Mouse (Mus musculus) forebrain, embryonic 16.5 days (tissue): ENCODE data around the gene Tnfsfm13. TPM values are rescaled to one million over a fixed set of nuclear protein-coding genes. Genes with fewer than 3 reads are reported as not detected.

ENCODE experiments used
- ATAC-seq: fragments of 200-750 bp; cut with Nextera tagmentation; 2 replicates; pipeline ENCODE4 v1.8.0; 2017; ENCODE audit warnings: mild to moderate bottlenecking, moderate library complexity
- H3K27ac ChIP-seq: fragments of 300-500 bp; sonication (generic); 2 replicates; pipeline ENCODE4 v1.5.1; 2014; ENCODE audit warnings: low read length, control low read depth
- H3K27me3 ChIP-seq: fragments of 300-500 bp; sonication (generic); replicated peaks from 2 replicates; pipeline ENCODE4 v1.6.1; 2014; ENCODE audit warnings: low read length; ENCODE audit not compliant: control insufficient read depth, insufficient read depth
- H3K36me3 ChIP-seq: fragments of 300-500 bp; sonication (generic); 2 replicates; pipeline ENCODE4 v1.6.1; 2014; ENCODE audit not compliant: control insufficient read depth, insufficient read depth
- H3K4me1 ChIP-seq: fragments of 300-500 bp; sonication (generic); replicated peaks from 2 replicates; pipeline ENCODE4 v1.6.1; 2014; ENCODE audit warnings: low read length; ENCODE audit not compliant: control insufficient read depth, insufficient read depth
- H3K4me2 ChIP-seq: fragments of 300-500 bp; sonication (generic); 2 replicates; pipeline ENCODE4 v1.6.1; 2014; ENCODE audit warnings: mild to moderate bottlenecking, low read length, control low read depth
- H3K4me3 ChIP-seq: fragments of 300-500 bp; sonication (generic); replicated peaks from 2 replicates; pipeline ENCODE4 v1.5.1; 2014; ENCODE audit warnings: mild to moderate bottlenecking, low read length, control low read depth
- H3K9ac ChIP-seq: fragments of 300-500 bp; sonication (generic); replicated peaks from 2 replicates; pipeline ENCODE4 v1.6.1; 2014; ENCODE audit warnings: low read depth, low read length, control low read depth
- H3K9me3 ChIP-seq: fragments of 300-500 bp; sonication (generic); 2 replicates; pipeline ENCODE4 v1.6.1; 2016; ENCODE audit warnings: low read length; ENCODE audit not compliant: control insufficient read depth
- WGBS: fragments of 180-500 bp; shearing (Covaris S2); extraction: QIAGEN DNeasy Blood & Tissue Kit; methylation state at CpG from one replicate; pipeline ENCODE4 v1.1.7; 2014; 5-methylcytosine and 5-hydroxymethylcytosine counted together
- polyA plus RNA-seq: library from polyadenylated mRNA; unstranded; fragments of >200 nt; fragmentation: Nextera tagmentation; extraction: Ambion mirVana; gene quantifications from 2 replicates; pipeline ENCODE4 v1.2.1, GENCODE M21; 2015

Gene Tnfsfm13
- polyA plus RNA-seq, 1 experiment from 2014 or later = 1.2 TPM

DNA sequence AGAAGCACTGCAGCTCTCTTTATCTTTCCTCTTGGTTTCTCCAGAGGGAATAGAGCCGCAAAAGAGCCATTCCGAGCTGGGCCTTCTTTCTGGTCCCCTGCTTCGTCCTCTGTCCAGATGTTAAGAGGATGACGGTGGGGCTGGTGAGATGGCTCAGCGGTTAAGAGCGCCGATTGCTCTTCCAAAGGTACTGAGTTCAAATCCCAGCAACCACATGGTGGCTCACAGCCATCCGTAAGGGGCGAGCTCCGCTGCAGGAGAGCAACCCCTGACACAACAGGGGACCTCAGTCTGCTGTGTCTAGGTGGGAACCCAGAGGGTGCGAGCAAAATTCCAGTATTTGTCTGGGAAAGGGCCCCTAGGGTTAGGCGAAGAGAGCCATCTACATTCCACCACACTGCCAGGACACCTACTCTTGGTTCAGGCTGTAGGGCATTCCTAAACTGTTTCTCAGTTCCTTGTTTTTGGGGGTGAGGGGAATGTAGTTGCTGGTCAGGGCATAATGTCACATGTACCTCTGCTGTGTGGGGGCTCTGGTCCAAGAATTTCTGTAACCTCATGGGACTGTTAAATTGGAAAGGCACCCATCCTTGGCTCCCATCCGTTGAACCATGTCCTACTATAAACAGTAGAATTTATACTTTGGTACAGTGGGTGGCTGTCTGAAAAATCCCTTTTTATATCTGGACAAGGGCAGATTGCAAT lies 32.8 kb downstream of the Tnfsfm13 start:
- WGBS = 70% methylated on average over 13 of the region's 13 CpGs
- H3K9me3 ChIP-seq = no peaks in the 10 kb centered on the region
- H3K4me2 ChIP-seq = peak overlapping the region; percentile 62
- H3K27me3 ChIP-seq = no peaks in the 10 kb centered on the region
- H3K27ac ChIP-seq = peak overlapping the region; percentile 97
- H3K9ac ChIP-seq = peak overlapping the region; percentile 70
- H3K36me3 ChIP-seq = peaks cover 24% of the 10 kb centered on the region
- peak; percentile 5; the same call in 1 of the 2 replicates for ATAC-seq
- peaks cover 17% of the 10 kb centered on the region for H3K4me1 ChIP-seq
- H3K4me3 ChIP-seq = peak overlapping the region; percentile 69

DNA sequence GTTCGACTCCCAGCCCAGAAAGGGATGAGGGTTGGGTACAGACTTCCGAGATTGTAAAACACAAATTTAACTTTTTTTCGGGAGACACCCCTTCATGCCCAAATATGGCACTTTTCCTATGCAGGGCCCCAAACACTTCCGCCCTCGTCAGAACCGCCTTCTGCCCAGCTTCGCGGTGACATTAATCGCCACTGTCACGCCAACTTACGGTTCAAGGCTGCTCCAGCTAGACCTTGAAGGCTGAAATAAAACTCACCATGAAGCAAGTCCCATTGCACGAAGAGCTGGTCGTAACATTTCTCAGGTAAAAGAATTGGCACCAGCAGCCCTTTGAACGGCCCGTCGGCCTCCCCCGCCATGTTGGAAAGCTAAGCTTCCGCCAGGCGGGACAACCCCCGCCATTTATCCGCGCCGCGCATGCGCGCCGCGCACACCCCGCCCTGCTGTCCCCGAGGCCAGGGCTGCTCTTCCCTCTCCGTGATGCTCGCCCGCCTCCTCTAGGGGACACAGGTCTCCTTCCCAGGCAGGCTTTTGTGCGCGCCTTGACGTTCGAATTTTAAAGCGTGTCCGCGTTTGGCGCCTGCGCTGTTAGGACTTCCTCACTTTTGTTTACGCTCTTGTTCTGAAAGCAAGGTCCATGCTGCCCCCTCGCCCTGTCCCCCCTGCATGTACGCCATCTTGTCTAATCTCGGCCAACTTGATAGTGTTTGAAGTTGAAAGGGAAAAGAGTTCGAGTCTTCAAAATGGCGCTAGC lies 33.5 kb downstream of the Tnfsfm13 start, which contains the start of gene Mpdu1:
TSS of gene Mpdu1 (minus strand) at position 430 of the 754 bp plus-strand sequence.
- WGBS = under 1% methylated on average over 48 of the region's 48 CpGs
- Histone ChIP-seq H3K4me1 (peaks cover 17% of the 10 kb centered on the region), H3K27me3 (no peaks in the 10 kb centered on the region), H3K27ac (peak within 1 kb of the TSS; percentile 97), H3K9me3 (no peaks in the 10 kb centered on the region), H3K9ac (peak within 1 kb of the TSS; percentile 70), H3K4me2 (peak within 1 kb of the TSS; percentile 62), H3K4me3 (peak within 1 kb of the TSS; percentile 69), H3K36me3 (peaks cover 19% of the 10 kb centered on the region)
- ATAC-seq = peak; percentile 97

DNA sequence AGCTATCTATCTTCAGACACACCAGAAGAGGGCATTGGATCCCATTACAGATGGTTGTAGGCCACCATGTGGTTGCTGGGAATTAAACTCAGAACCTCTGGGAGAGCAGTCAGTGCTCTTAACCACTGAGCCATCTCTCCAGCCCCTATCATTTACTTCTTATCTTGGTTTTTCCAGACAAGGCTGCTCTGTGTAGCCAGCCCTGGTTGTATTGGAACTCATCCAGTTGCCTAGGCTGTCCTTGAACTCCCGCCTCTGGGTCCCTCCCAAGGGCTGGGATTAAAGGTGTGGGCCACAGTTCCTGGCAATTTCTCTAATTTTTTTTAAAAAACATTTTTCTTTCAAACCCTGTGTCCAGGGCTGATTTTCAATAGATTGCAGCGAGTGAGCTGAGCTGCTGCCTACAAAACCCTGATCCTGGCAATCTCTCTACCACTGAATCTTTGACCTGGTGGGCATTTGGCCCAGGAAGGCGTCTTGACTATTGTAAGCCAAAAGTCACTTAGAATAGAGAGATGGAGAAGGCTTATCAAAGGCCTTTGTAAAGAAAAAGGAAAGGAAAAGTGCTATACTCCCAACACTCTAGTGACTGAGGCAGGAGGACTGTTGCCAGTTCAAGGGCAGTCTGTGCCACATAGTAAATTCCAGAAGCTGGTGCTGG lies 34.5 kb downstream of the Tnfsfm13 start:
- Histone ChIP-seq H3K4me3 (peak overlapping the region; percentile 69), H3K9me3 (no peaks in the 10 kb centered on the region), H3K4me1 (peaks cover 20% of the 10 kb centered on the region), H3K9ac (peak overlapping the region; percentile 70; the same call in 1 of the 2 replicates), H3K36me3 (peaks cover 15% of the 10 kb centered on the region), H3K4me2 (peak overlapping the region; percentile 62), H3K27me3 (no peaks in the 10 kb centered on the region), H3K27ac (peak overlapping the region; percentile 19)
- 71% methylated on average over 3 of the region's 3 CpGs for WGBS
- no peak for ATAC-seq

DNA sequence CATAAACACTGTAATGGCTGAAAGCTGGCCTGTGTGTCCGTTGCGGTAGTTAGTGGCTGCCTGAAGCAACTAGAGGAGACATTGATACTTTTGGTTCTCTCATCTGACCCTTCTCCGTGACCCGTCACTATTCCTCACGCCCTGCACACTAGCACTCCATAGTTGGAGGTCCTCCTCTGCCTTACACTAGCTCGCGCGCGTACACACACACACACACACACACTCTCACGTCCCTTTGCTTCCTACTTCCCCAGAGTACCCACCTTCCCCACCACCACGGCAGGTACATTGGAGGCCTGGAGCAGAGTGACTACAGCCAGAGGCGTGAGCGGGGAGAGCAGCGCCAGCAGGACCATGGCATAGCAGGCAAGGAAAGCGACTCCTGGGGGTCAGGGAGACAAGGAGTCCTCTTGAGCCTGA lies 38.4 kb downstream of the Tnfsfm13 start:
- H3K27ac ChIP-seq = no peak overlapping the region
- whole genome bisulfite sequencing = 80% methylated on average over 15 of the region's 15 CpGs
- H3K4me3 ChIP-seq = no peak overlapping the region
- no peak overlapping the region for H3K9ac ChIP-seq
- ATAC-seq = no peak
- no peaks in the 10 kb centered on the region for H3K9me3 ChIP-seq
- peaks cover 20% of the 10 kb centered on the region for H3K4me1 ChIP-seq
- peaks cover 6% of the 10 kb centered on the region for H3K36me3 ChIP-seq
- no peaks in the 10 kb centered on the region for H3K27me3 ChIP-seq
- H3K4me2 ChIP-seq = no peak overlapping the region

DNA sequence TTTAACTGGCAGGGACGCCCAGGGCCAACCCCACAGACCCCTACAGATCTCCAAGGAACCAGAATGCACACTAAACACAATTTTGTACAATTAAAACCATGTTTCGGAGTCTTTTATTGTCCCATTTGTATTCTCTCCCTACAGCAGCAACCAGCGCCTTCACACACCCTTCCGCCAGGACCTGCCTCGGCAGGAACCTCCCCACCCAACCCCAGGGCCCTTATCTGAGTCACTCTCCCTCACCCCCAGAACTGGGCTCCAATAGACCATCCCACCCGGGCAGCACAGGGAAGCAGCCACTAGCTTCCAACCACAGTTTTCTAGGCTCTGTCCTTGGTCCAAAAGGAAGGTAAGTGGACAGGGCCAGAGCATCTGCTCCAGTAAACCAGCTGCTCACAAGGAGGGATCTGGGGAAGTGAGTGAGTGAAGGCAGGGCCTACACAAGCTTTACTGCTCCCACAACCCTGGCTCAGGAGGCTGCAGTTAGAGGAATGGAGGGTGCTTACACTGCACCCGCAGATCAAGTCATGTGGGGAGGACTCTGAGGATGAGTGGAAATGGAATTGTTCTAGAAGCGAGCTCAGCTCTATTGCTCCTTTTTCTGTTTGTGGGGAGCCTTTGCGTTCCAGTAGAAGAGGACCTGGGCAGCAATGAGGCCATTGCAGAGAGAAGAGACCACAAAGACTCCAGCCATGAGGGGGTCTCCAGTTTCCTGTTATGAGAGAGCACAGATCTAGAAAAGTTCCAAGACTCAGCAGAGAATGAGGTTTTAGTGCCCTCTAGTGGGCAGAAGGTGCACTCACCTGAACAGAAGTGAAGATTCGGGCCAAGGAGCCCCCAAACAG lies 39.1 kb downstream of the Tnfsfm13 start:
- Histone ChIP-seq H3K27ac (no peak overlapping the region), H3K36me3 (peaks cover 13% of the 10 kb centered on the region)
- 79% methylated on average over 10 of the region's 10 CpGs for WGBS

DNA sequence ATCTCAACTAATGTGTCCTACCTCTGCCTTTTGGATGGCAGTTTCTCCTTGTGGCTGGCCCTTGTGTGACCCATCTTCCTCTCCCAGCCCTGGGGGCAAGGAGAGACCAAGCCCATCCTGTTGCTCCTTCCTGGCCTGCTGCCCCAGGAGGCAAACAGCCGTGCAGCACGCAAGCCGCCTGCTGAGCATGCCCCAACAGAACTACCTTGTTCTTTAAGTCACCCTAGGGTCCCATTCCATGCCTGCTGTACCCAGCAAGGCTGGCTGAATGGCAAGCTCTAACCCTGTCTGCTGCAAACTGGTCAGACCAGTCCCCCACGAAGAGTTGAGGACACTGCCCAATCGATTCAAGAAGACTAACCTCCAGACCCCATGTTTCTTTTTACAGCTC lies 39.8 kb downstream of the Tnfsfm13 start:
- no peak overlapping the region for H3K4me2 ChIP-seq
- no peak for ATAC-seq
- no peaks in the 10 kb centered on the region for H3K27me3 ChIP-seq
- no peak overlapping the region for H3K27ac ChIP-seq
- H3K4me1 ChIP-seq = peaks cover 11% of the 10 kb centered on the region; the same call in 1 of the 2 replicates
- no peak overlapping the region for H3K9ac ChIP-seq
- 90% methylated on average over 5 of the region's 5 CpGs for WGBS
- H3K36me3 ChIP-seq = peaks cover 17% of the 10 kb centered on the region
- no peaks in the 10 kb centered on the region for H3K9me3 ChIP-seq
- no peak overlapping the region for H3K4me3 ChIP-seq

More for the DNA sequence above, 39.1 kb downstream of the Tnfsfm13 start:
- 0 out of 2 replicates have a peak, but pooled peaks have one; percentile 24 for ATAC-seq
- Histone ChIP-seq H3K27me3 (no peaks in the 10 kb centered on the region), H3K4me3 (no peak overlapping the region), H3K9me3 (no peaks in the 10 kb centered on the region), H3K4me2 (no peak overlapping the region), H3K4me1 (peaks cover 19% of the 10 kb centered on the region), H3K9ac (no peak overlapping the region)

DNA sequence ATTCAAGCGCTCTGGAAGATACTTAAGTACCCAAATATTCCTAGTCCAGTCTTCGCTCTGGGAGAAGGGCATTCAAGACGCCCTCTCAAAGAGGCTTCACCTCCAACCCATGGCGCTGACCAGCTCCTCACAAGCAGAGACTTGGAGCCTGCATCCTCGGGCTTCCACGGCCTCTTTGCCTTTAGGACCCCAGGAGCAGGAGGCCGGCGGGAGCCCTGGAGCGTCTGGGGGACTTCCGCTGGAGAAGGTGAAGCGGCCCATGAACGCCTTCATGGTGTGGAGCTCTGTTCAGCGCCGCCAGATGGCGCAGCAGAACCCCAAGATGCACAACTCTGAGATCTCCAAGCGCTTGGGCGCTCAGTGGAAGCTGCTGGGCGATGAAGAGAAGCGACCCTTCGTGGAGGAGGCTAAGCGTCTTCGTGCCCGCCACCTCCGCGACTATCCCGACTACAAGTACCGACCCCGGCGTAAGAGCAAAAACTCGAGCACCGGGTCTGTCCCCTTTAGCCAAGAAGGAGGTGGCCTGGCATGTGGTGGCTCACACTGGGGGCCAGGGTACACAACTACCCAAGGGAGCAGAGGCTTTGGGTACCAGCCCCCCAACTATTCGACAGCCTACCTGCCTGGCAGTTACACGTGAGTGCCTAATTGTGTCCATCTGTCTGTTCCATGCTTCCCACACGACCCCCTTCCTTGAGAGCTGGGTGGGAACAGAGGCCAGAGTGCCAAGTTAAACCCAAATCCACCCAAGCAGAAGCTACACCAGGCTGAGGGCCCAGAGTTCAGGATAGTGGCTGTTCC lies 40.4 kb downstream of the Tnfsfm13 start, which contains the start of gene Sox15:
TSS of gene Sox15 (plus strand) at position 51 of the 801 bp plus-strand sequence.
- peaks cover 8% of the 10 kb centered on the region; the same call in 1 of the 2 replicates for H3K4me1 ChIP-seq
- H3K27me3 ChIP-seq = no peaks in the 10 kb centered on the region
- no peak within 1 kb of the TSS for H3K9ac ChIP-seq
- no peak within 1 kb of the TSS for H3K4me2 ChIP-seq
- no peaks in the 10 kb centered on the region for H3K9me3 ChIP-seq
- peaks cover 22% of the 10 kb centered on the region for H3K36me3 ChIP-seq
- 21% methylated on average over 34 of the region's 34 CpGs for WGBS
- H3K27ac ChIP-seq = no peak within 1 kb of the TSS
- peak; percentile 80 for ATAC-seq
- H3K4me3 ChIP-seq = no peak within 1 kb of the TSS

DNA sequence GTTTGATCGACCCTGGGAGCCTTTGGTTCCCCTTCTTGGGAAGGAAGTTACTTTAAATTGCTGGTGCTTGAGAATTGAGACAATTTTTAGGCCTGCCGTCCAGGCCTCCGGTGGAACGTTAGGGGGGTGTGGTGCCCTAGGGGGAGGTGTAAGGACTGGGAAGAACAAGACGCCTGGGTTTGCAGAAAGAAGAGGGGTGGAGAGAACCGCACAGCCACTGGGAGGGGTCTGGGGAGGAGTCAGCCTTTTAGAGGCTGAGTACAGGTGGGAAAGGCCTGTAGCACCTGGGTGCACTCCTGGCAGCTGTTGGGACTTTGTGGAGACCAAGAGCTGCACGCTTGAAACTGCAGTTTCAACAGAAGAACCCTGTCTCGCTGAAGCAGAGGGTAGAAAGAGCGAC lies 41.1 kb downstream of the Tnfsfm13 start:
- Histone ChIP-seq H3K36me3 (peaks cover 29% of the 10 kb centered on the region), H3K27me3 (no peaks in the 10 kb centered on the region), H3K4me3 (no peak overlapping the region), H3K9ac (no peak overlapping the region), H3K9me3 (no peaks in the 10 kb centered on the region), H3K4me2 (no peak overlapping the region), H3K4me1 (0 out of 2 replicates have a peak, but pooled peaks cover 8% of the 10 kb centered on the region), H3K27ac (no peak overlapping the region)
- ATAC-seq = no peak
- 47% methylated on average over 9 of the region's 9 CpGs for WGBS
